12 mouse cellular contexts compared by ENCODE assay signal in the genomic region with DNA sequence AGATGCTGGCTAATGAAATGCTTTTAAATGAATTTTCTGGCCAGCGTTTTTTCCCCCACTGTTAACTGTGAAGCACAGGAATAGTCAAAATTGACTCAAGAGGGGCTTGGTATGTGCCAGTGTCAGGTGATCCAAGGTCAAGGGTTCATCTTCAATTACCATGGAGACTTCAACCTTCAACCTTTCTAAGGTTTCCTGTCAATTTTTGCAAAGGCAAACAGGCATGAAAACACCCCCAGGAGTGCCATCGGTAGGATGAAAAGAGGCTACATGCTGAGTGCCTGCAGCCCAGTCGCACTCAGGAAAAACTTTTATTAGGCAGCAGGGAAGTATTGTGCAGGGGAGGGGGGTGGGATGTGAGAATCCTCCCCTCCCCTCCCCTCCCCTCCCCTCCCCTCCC. TPM values are rescaled to one million over a fixed set of nuclear protein-coding genes. Genes with fewer than 3 reads are reported as not detected.
DNase-seq lines count a peak whose midpoint lies in the region; ATAC-seq and TF ChIP-seq lines count a peak whose summit lies in the region.
"Had no signal": no experiment of that assay in that cellular context is flagged by ENCODE, and none has a peak within 500 bp of the region (broad histone marks: within the 10 kb centered on the region; RNA-seq: fewer than 3 reads in every experiment).

No protein-coding gene starts in this region.

- peak overlapping the region; percentile 52 to 63; a peak in 3 of 4 replicates for H3K27ac ChIP-seq in heart, embryonic 14.5 days (replicated peaks in 1 of 2; ENCODE audit: control insufficient read depth in 1 of 2, insufficient read depth in 1 of 2, low read depth in 2 of 2, low read length in 2 of 2)
- H3K27ac ChIP-seq in lung, embryonic 14.5 days (ENCODE audit: low read depth), result peak overlapping the region; percentile 99
- H3K27ac ChIP-seq in liver, embryonic 14.5 days, result peak overlapping the region; percentile 80
- H3K27ac ChIP-seq in cerebellum, adult 2 months (ENCODE audit: insufficient read depth, low read length), result no peak overlapping the region

- H3K4me3 ChIP-seq in heart, embryonic 14.5 days (ENCODE audit: control insufficient read depth in 1 of 2, insufficient read depth in 1 of 2, low read depth in 1 of 2, low read length in 2 of 2), result no peak overlapping the region
- H3K4me3 ChIP-seq in lung, embryonic 14.5 days (ENCODE audit: low read depth, low read length), result no peak overlapping the region
- H3K4me3 ChIP-seq in liver, embryonic 14.5 days (ENCODE audit: insufficient read depth in 1 of 2, low read depth in 2 of 2, low read length in 2 of 2), result no peak overlapping the region
- H3K4me3 ChIP-seq in cerebellum, adult 2 months (replicated peaks; ENCODE audit: insufficient read depth, low read depth, low read length), result no peak overlapping the region

- 33% methylated on average over 3 of the region's 3 CpGs for WGBS in heart, embryonic 14.5 days
- 14% methylated on average over 3 of the region's 3 CpGs for WGBS in lung, embryonic 14.5 days
- WGBS in liver, embryonic 14.5 days (ENCODE audit: insufficient replicate concordance), result 17% methylated on average over 3 of the region's 3 CpGs
- WGBS in cerebellum, adult 2 months, result 18% methylated on average over 3 of the region's 3 CpGs

- DNase-seq in heart, postnatal 10 days, result no peak
- no peak for DNase-seq in lung, embryonic 14.5 days
- no peak for DNase-seq in lung, adult 18-20 months
- peak; percentile 62 for DNase-seq in embryo, embryonic 9.5 days (ENCODE audit: extremely low spot score)
- no peak for DNase-seq in liver, embryonic 14.5 days (ENCODE audit: low read depth in 3 of 3, low spot score in 3 of 3)
- no peak for DNase-seq in ovary, postnatal 14 days (ENCODE audit: low spot score)
- no peak for DNase-seq in cerebellum, adult 2 months
- DNase-seq: adrenal gland, postnatal 14 days; cerebellum, adult 18-20 months; lung, postnatal 4 days had no signal

- peak overlapping the region; percentile 56 for H3K9ac ChIP-seq in heart, embryonic 14.5 days (ENCODE audit: low read length)
- no peak overlapping the region for H3K9ac ChIP-seq in lung, embryonic 14.5 days
- H3K9ac ChIP-seq in liver, embryonic 14.5 days (replicated peaks), result peak overlapping the region; percentile 32; the same call in 1 of the 2 replicates

- no peak for TF ChIP-seq EP300 in liver, embryonic 14.5 days (IDR thresholded peaks at IDR 0.05; ENCODE audit: low read depth)

- no peak for TF ChIP-seq POLR2A in cerebellum, adult 2 months (IDR thresholded peaks at IDR 0.05; ENCODE audit: borderline replicate concordance, insufficient read depth, low read length)

- H3K9me3 ChIP-seq in heart, embryonic 14.5 days (ENCODE audit: control insufficient read depth, low read length), result no peaks in the 10 kb centered on the region
- no peaks in the 10 kb centered on the region for H3K9me3 ChIP-seq in lung, embryonic 14.5 days (ENCODE audit: low read depth, low read length)
- H3K9me3 ChIP-seq in liver, embryonic 14.5 days (ENCODE audit: control insufficient read depth, low read length), result no peaks in the 10 kb centered on the region

- H3K4me2 ChIP-seq in heart, embryonic 14.5 days (ENCODE audit: low read length), result peak overlapping the region; percentile 34
- H3K4me2 ChIP-seq in lung, embryonic 14.5 days, result no peak overlapping the region
- H3K4me2 ChIP-seq in liver, embryonic 14.5 days (ENCODE audit: low read depth), result peak overlapping the region; percentile 49

- no peak for ATAC-seq in heart, embryonic 14.5 days (ENCODE audit: insufficient number of reproducible peaks, insufficient read depth, low FRiP score, low read depth)
- ATAC-seq in lung, embryonic 14.5 days (ENCODE audit: insufficient read depth), result no peak
- no peak for ATAC-seq in liver, embryonic 14.5 days (ENCODE audit: insufficient read depth)
- ATAC-seq: Patski had no signal

- peaks cover 10 to 39% of the 10 kb centered on the region in 2 experiments for H3K4me1 ChIP-seq in heart, embryonic 14.5 days (ENCODE audit: control insufficient read depth in 2 of 2, insufficient read depth in 2 of 2, low read length in 2 of 2)
- H3K4me1 ChIP-seq in lung, embryonic 14.5 days (ENCODE audit: insufficient read depth), result peaks cover 50% of the 10 kb centered on the region
- H3K4me1 ChIP-seq in liver, embryonic 14.5 days (replicated peaks; ENCODE audit: control insufficient read depth in 2 of 2, insufficient read depth in 2 of 2, low read length in 1 of 2), result peaks cover 63 to 67% of the 10 kb centered on the region in 2 experiments
- no peaks in the 10 kb centered on the region for H3K4me1 ChIP-seq in cerebellum, adult 2 months (ENCODE audit: control insufficient read depth, insufficient read depth, low read length)

- no peaks in the 10 kb centered on the region for H3K36me3 ChIP-seq in heart, embryonic 14.5 days (ENCODE audit: control insufficient read depth, insufficient read depth, low read length)
- H3K36me3 ChIP-seq in lung, embryonic 14.5 days (ENCODE audit: insufficient read depth), result no peaks in the 10 kb centered on the region
- no peaks in the 10 kb centered on the region for H3K36me3 ChIP-seq in liver, embryonic 14.5 days (replicated peaks; ENCODE audit: control insufficient read depth, insufficient read depth, low read depth)

- no peak for TF ChIP-seq CTCF in lung, embryonic 14.5 days (IDR thresholded peaks at IDR 0.05; ENCODE audit: low read depth)
- TF ChIP-seq CTCF in liver, embryonic 14.5 days (IDR thresholded peaks at IDR 0.05; ENCODE audit: low read depth), result no peak
- no peak for TF ChIP-seq CTCF in cerebellum, adult 2 months (IDR thresholded peaks at IDR 0.05; ENCODE audit: borderline replicate concordance, insufficient read depth, low read depth, low read length)

- H3K27me3 ChIP-seq in heart, embryonic 14.5 days (ENCODE audit: control insufficient read depth, insufficient read depth, low read length), result no peaks in the 10 kb centered on the region
- no peaks in the 10 kb centered on the region for H3K27me3 ChIP-seq in lung, embryonic 14.5 days (ENCODE audit: insufficient read depth, low read length)
- no peaks in the 10 kb centered on the region for H3K27me3 ChIP-seq in liver, embryonic 14.5 days (ENCODE audit: control insufficient read depth, insufficient read depth, low read length)
- no peaks in the 10 kb centered on the region for H3K27me3 ChIP-seq in cerebellum, adult 2 months (ENCODE audit: control insufficient read depth, insufficient read depth, low read length)
- H3K27me3 ChIP-seq: Patski had no signal

- intact Hi-C loops in heart, postnatal 10 days (cut with DNase I), result no loop called here

RNA-seq across cellular contexts. Expression of a gene that starts 12.0 kb away (rescaled TPM):
- polyA plus RNA-seq in heart, embryonic 14.5 days (2014; fragmentation: Nextera tagmentation; extraction: Ambion mirVana), result 114 and 117 TPM in 2 replicates
- total RNA-seq in heart, postnatal 10 days (2021), result 10 to 100 TPM; 11.0 to 11.9 TPM
- polyA plus RNA-seq in lung, embryonic 14.5 days (2014; fragmentation: Nextera tagmentation; extraction: Ambion mirVana), result 13.1 and 13.4 TPM in 2 replicates
- 3.0 and 4.3 TPM in 2 replicates for polyA plus RNA-seq in liver, embryonic 14.5 days (2012; rRNA removed)
- 7.4 and 8.2 TPM in 2 replicates for polyA plus RNA-seq in liver, embryonic 14.5 days (2014; fragmentation: Nextera tagmentation; extraction: Ambion mirVana)
- polyA plus RNA-seq in cerebellum, adult 2 months (2012; rRNA removed), result 11.0 and 13.1 TPM in 2 replicates
